ENCODE assay signal across 9 mouse cellular contexts in genomic region chrX:49470287-49471054, GRCm38 (mm10). TPM values are rescaled to one million over a fixed set of nuclear protein-coding genes. Genes with fewer than 3 reads are reported as not detected.
DNase-seq lines count a peak whose midpoint lies in the region; ATAC-seq lines count a peak whose summit lies in the region.
"Had no signal": no experiment of that assay in that cellular context is flagged by ENCODE, and none has a peak within 500 bp of the region (broad histone marks: within the 10 kb centered on the region; RNA-seq: fewer than 3 reads in every experiment).

No protein-coding gene starts in this region.

- DNase-seq in heart, adult 18-20 months, result no peak
- peak; percentile 5 to 23 for DNase-seq in adrenal gland, postnatal 36 days
- DNase-seq in hindbrain, embryonic 14.5 days (ENCODE audit: low spot score), result no peak
- DNase-seq in layer of hippocampus, postnatal 10 days (ENCODE audit: low spot score in 2 of 2), result no peak
- no peak for DNase-seq in layer of hippocampus, postnatal 25 days (ENCODE audit: extremely low spot score in 1 of 2, low spot score in 1 of 2)
- no peak for DNase-seq in MN1 (ENCODE audit: low spot score)

- H3K4me3 ChIP-seq in heart, embryonic 13.5 days, result peak overlapping the region; percentile 46
- peak overlapping the region; percentile 31 for H3K4me3 ChIP-seq in hindbrain, embryonic 14.5 days (replicated peaks; ENCODE audit: low read length)
- peak overlapping the region; percentile 40 for H3K4me3 ChIP-seq in midbrain, embryonic 15.5 days

- no peaks in the 10 kb centered on the region for H3K36me3 ChIP-seq in heart, embryonic 13.5 days
- no peaks in the 10 kb centered on the region for H3K36me3 ChIP-seq in hindbrain, embryonic 14.5 days (replicated peaks; ENCODE audit: control insufficient read depth, insufficient read depth)
- no peaks in the 10 kb centered on the region for H3K36me3 ChIP-seq in midbrain, embryonic 15.5 days (replicated peaks)
- H3K36me3 ChIP-seq: G1E had no signal

- H3K9me3 ChIP-seq in heart, embryonic 13.5 days, result no peaks in the 10 kb centered on the region
- no peaks in the 10 kb centered on the region for H3K9me3 ChIP-seq in hindbrain, embryonic 14.5 days (ENCODE audit: control insufficient read depth, low read length)
- H3K9me3 ChIP-seq in midbrain, embryonic 15.5 days, result no peaks in the 10 kb centered on the region

- H3K9ac ChIP-seq in heart, embryonic 13.5 days, result 0 out of 2 replicates have a peak overlapping the region, but pooled peaks have one; percentile 24
- H3K9ac ChIP-seq in hindbrain, embryonic 14.5 days, result peak overlapping the region; percentile 40
- peak overlapping the region; percentile 32; the same call in 1 of the 2 replicates for H3K9ac ChIP-seq in midbrain, embryonic 15.5 days

- no peak overlapping the region for H3K27ac ChIP-seq in heart, embryonic 13.5 days (replicated peaks)
- no peak overlapping the region for H3K27ac ChIP-seq in hindbrain, embryonic 14.5 days
- H3K27ac ChIP-seq in midbrain, embryonic 15.5 days, result no peak overlapping the region

- peak overlapping the region; percentile 72 for H3K4me2 ChIP-seq in heart, embryonic 13.5 days
- peak overlapping the region; percentile 56 for H3K4me2 ChIP-seq in hindbrain, embryonic 14.5 days (replicated peaks)
- H3K4me2 ChIP-seq in midbrain, embryonic 15.5 days, result peak overlapping the region; percentile 63

- peaks cover 34% of the 10 kb centered on the region for H3K27me3 ChIP-seq in heart, embryonic 13.5 days (replicated peaks)
- H3K27me3 ChIP-seq in hindbrain, embryonic 14.5 days (ENCODE audit: control insufficient read depth, insufficient read depth, low read length), result no peaks in the 10 kb centered on the region
- H3K27me3 ChIP-seq in midbrain, embryonic 15.5 days (replicated peaks), result no peaks in the 10 kb centered on the region

- H3K4me1 ChIP-seq in heart, embryonic 13.5 days, result no peaks in the 10 kb centered on the region
- H3K4me1 ChIP-seq in hindbrain, embryonic 14.5 days (replicated peaks; ENCODE audit: control insufficient read depth, insufficient read depth, low read length), result no peaks in the 10 kb centered on the region
- H3K4me1 ChIP-seq in midbrain, embryonic 15.5 days, result no peaks in the 10 kb centered on the region; the same call in 1 of the 2 replicates

- 11% methylated on average over 34 of the region's 34 CpGs for WGBS in heart, embryonic 13.5 days
- WGBS in hindbrain, embryonic 14.5 days, result 13% methylated on average over 33 of the region's 34 CpGs
- 19% methylated on average over 34 of the region's 34 CpGs for WGBS in midbrain, embryonic 15.5 days

- no peak for ATAC-seq in heart, embryonic 13.5 days (ENCODE audit: extremely low read depth, insufficient number of reproducible peaks, low FRiP score, low TSS enrichment)
- ATAC-seq in hindbrain, embryonic 14.5 days (ENCODE audit: low FRiP score), result peak; percentile 72; the same call in 1 of the 2 replicates
- peak; percentile 87 for ATAC-seq in midbrain, embryonic 15.5 days (replicated peaks)

RNA-seq across cellular contexts. Expression of gene Arhgap36, which starts 6.7 kb away (rescaled TPM):
- 0.55 and 1.6 TPM in 2 replicates for polyA plus RNA-seq in heart, embryonic 13.5 days (2015; fragmentation: Nextera tagmentation; extraction: Ambion mirVana)
- total RNA-seq in heart, adult 18-20 months (2021), result under 1 TPM in 1 of 2 experiments, not detected in 1; 0.44 TPM
- total RNA-seq in adrenal gland, postnatal 36 days (2021), result 1 to 10 TPM in 1 of 2 experiments, under 1 TPM in 1; 0.63 to 1.4 TPM
- polyA plus RNA-seq in hindbrain, embryonic 14.5 days (2014; fragmentation: Nextera tagmentation; extraction: Ambion mirVana), result 11.5 and 13.9 TPM in 2 replicates
- 2.9 and 3.5 TPM in 2 replicates for polyA plus RNA-seq in midbrain, embryonic 15.5 days (2015; fragmentation: Nextera tagmentation; extraction: Ambion mirVana)
- total RNA-seq in layer of hippocampus, postnatal 10 days (2021), result 1 to 10 TPM; 2.9 to 3.6 TPM
- 1 to 10 TPM in 1 of 2 experiments, under 1 TPM in 1; 0.99 to 1.7 TPM for total RNA-seq in layer of hippocampus, postnatal 25 days (2021)
- total RNA-seq: G1E had no signal
- polyA plus RNA-seq: G1E had no signal

Comparison
In these comparisons a context has a peak if more than half of its experiments do, and no peak if none do; other contexts are left out.
1. DNase-seq: peak in adrenal gland, postnatal 36 days (2 of 2); none in heart, adult 18-20 months (0 of 2), hindbrain, embryonic 14.5 days (single experiment), layer of hippocampus, postnatal 10 days (0 of 2), layer of hippocampus, postnatal 25 days (0 of 2) and MN1 (single experiment).
2. Peak in every context shown above with its lines, with median percentiles within 50 percentile points of each other: H3K4me2 ChIP-seq, H3K4me3 ChIP-seq and H3K9ac ChIP-seq.